Mouse (Mus musculus): ENCODE measurements around the gene Erc2.

Gene Erc2

GRCm38 (mm10) chr14:28295145-28295544 is 672.9 kb downstream of the Erc2 start:
- DNase-seq (ENCODE audit: low spot score), result no peak

- no peak for DNase-seq (ENCODE audit: low spot score)
Measured at GRCm38 (mm10) chr14:28300095-28300494, 677.9 kb downstream of the Erc2 start.

- no peak for DNase-seq (ENCODE audit: low spot score)
Measured at GRCm38 (mm10) chr14:28301251-28301650, 679.0 kb downstream of the Erc2 start.

GRCm38 (mm10) chr14:28304131-28304530 is 681.9 kb downstream of the Erc2 start:
- no peak for DNase-seq (ENCODE audit: low spot score)

GRCm38 (mm10) chr14:28308661-28309060 is 686.4 kb downstream of the Erc2 start:
- no peak for DNase-seq (ENCODE audit: low spot score)

- DNase-seq (ENCODE audit: low spot score), result no peak
Measured at GRCm38 (mm10) chr14:28316851-28317250, 694.6 kb downstream of the Erc2 start.

GRCm38 (mm10) chr14:28321916-28322534 is 699.8 kb downstream of the Erc2 start:
- no peak for DNase-seq (ENCODE audit: low spot score)

GRCm38 (mm10) chr14:28323243-28323642 is 701.0 kb downstream of the Erc2 start:
- no peak for DNase-seq (ENCODE audit: low spot score)

GRCm38 (mm10) chr14:28323727-28324126 is 701.5 kb downstream of the Erc2 start:
- no peak for DNase-seq (ENCODE audit: low spot score)

GRCm38 (mm10) chr14:28326456-28326855 is 704.2 kb downstream of the Erc2 start:
- DNase-seq (ENCODE audit: low spot score), result no peak

- no peak for DNase-seq (ENCODE audit: low spot score)
Measured at GRCm38 (mm10) chr14:28328512-28328911, 706.3 kb downstream of the Erc2 start.

- DNase-seq (ENCODE audit: low spot score), result no peak
Measured at GRCm38 (mm10) chr14:28331108-28331507, 708.9 kb downstream of the Erc2 start.

GRCm38 (mm10) chr14:28332351-28332953 is 710.2 kb downstream of the Erc2 start:
- no peak for DNase-seq (ENCODE audit: low spot score)

GRCm38 (mm10) chr14:28339146-28339545 is 716.9 kb downstream of the Erc2 start:
- no peak for DNase-seq (ENCODE audit: low spot score)

GRCm38 (mm10) chr14:28349129-28349528 is 726.9 kb downstream of the Erc2 start:
- no peak for DNase-seq (ENCODE audit: low spot score)

- no peak for DNase-seq (ENCODE audit: low spot score)
Measured at GRCm38 (mm10) chr14:28356031-28356430, 733.8 kb downstream of the Erc2 start.

GRCm38 (mm10) chr14:28359502-28359901 is 737.3 kb downstream of the Erc2 start:
- DNase-seq (ENCODE audit: low spot score), result no peak

- no peak for DNase-seq (ENCODE audit: low spot score)
Measured at GRCm38 (mm10) chr14:28359983-28360382, 737.8 kb downstream of the Erc2 start.

GRCm38 (mm10) chr14:28362336-28362735 is 740.1 kb downstream of the Erc2 start:
- DNase-seq (ENCODE audit: low spot score), result no peak

- DNase-seq (ENCODE audit: low spot score), result no peak
Measured at GRCm38 (mm10) chr14:28370713-28371112, 748.5 kb downstream of the Erc2 start.

- no peak for DNase-seq (ENCODE audit: low spot score)
Measured at GRCm38 (mm10) chr14:28371651-28372050, 749.4 kb downstream of the Erc2 start.

- DNase-seq (ENCODE audit: low spot score), result no peak
Measured at GRCm38 (mm10) chr14:28375642-28376091, 753.4 kb downstream of the Erc2 start.

- no peak for DNase-seq (ENCODE audit: low spot score)
Measured at GRCm38 (mm10) chr14:28376208-28376805, 754.1 kb downstream of the Erc2 start.

GRCm38 (mm10) chr14:28377519-28377918 is 755.3 kb downstream of the Erc2 start:
- no peak for DNase-seq (ENCODE audit: low spot score)

Measured in T-cell, adult 2 months (primary cell).